Mouse (Mus musculus): ENCODE data around the gene Slc12a5. TPM values are rescaled to one million over a fixed set of nuclear protein-coding genes. Genes with fewer than 3 reads are reported as not detected.

Slc12a5 gene
- 1 to 10 TPM; 2.1 to 3.4 TPM for total RNA-seq (2023)

GRCm38 (mm10) chr2:164960716-164961441 lies at the start of gene Slc12a5:
Slc12a5 (plus strand) TSS chr2:164960802.

DNA sequence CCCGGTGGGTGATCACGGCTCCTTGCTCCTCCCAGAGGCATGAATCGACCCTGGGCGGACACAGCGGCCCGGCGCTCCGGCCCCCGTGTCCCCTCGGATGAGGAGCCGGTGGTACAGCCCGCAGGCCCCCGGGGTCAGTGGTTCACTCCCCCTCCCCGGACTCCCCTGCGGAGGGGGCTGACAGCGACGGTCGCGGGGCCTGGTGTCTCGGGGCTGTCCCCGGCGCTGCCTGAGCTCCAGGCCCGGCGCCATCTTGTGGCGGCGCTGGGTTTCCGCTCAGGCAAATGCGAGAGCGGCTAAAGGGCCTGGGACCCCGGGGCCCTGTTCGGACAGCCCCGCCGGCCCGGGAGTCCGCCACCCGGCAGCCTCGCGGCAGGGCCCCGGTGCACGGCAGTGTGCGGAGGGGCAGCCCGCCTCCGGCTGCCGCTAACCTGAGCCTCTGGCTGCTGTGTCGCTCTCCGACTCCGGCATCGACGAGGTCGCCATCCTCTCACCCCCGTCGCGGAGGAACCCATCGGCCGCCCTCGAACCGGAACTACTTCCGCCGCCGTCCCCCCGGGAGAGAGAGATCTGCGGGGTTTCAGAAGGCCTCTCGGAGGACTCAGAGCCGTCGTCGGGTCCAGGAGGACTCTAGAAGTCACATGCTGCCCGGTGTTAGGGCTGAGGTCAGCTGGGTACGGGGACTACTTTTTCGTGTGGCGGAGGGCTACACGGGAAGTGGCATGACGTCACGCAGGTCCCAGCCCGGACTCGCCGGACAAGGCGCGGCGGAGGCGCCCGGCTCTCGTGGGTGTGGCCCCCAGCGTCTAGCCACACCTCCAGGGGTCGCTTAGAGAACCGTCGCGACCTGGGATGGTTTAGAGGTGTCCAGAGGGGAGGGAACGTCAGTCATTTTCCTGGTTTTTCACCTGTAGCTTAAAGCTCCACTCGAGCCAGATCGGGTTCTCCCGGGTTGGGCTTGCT lies 49.2 kb upstream of the Slc12a5 start, which contains the start of gene Zfp335:
Zfp335 (minus strand) TSS at position 672 of the 963 bp plus-strand sequence.

GRCm38 (mm10) chr2:164940140-164940830 lies 20.3 kb upstream of the Slc12a5 start, which contains the start of gene Mmp9:
Mmp9 (plus strand) TSS chr2:164940780.

GRCm38 (mm10) chr2:165034131-165035057 lies 73.8 kb downstream of the Slc12a5 start, which contains the start of gene Ncoa5:
Ncoa5 (minus strand) TSS chr2:165034867.

Other genes starting within 250 kb of the Slc12a5 start
- gene Spint5, start 245.5 kb upstream of the Slc12a5 start, total RNA-seq (2023): not detected
- not detected for gene Wfdc3, start 214.9 kb upstream of the Slc12a5 start, total RNA-seq (2023)
- 10 to 100 TPM; 46.5 to 47.0 TPM for gene Dnttip1, start 214.8 kb upstream of the Slc12a5 start, total RNA-seq (2023)
- 1 to 10 TPM; 2.4 to 2.7 TPM for gene Ube2c, start 190.9 kb upstream of the Slc12a5 start, total RNA-seq (2023)
- gene Tnnc2, start 180.8 kb upstream of the Slc12a5 start, total RNA-seq (2023): not detected
- 1 to 10 TPM in 1 of 2 experiments, under 1 TPM in 1; 0.50 to 1.5 TPM for gene Snx21, start 175.0 kb upstream of the Slc12a5 start, total RNA-seq (2023)
- 10 to 100 TPM; 57.1 to 64.3 TPM for gene Acot8, start 155.9 kb upstream of the Slc12a5 start, total RNA-seq (2023)
- gene Zswim3, start 155.7 kb upstream of the Slc12a5 start, total RNA-seq (2023): 1 to 10 TPM; 3.7 to 6.0 TPM
- 10 to 100 TPM in 1 of 2 experiments, 1 to 10 TPM in 1; 7.7 to 12.2 TPM for gene Zswim1, start 138.1 kb upstream of the Slc12a5 start, total RNA-seq (2023)
- 1 to 10 TPM in 1 of 2 experiments, not detected in 1; 1.9 TPM for gene Spata25, start 132.3 kb upstream of the Slc12a5 start, total RNA-seq (2023)
- gene Ctsa, start 127.9 kb upstream of the Slc12a5 start, total RNA-seq (2023): 100 to 1,000 TPM; 217 to 222 TPM
- gene Neurl2, start 127.3 kb upstream of the Slc12a5 start, total RNA-seq (2023): 1 to 10 TPM; 7.0 to 7.9 TPM
- 1 to 10 TPM; 8.2 to 10.0 TPM for gene Pltp, start 103.1 kb upstream of the Slc12a5 start, total RNA-seq (2023)
- 100 to 1,000 TPM in 1 of 2 experiments, 10 to 100 TPM in 1; 93.2 to 104 TPM for gene Pcif1, start 81.5 kb upstream of the Slc12a5 start, total RNA-seq (2023)
- 10 to 100 TPM; 60.9 to 65.7 TPM for gene Zfp335, start 49.0 kb upstream of the Slc12a5 start, total RNA-seq (2023)
- gene Mmp9, start 20.0 kb upstream of the Slc12a5 start, total RNA-seq (2023): 1 to 10 TPM in 1 of 2 experiments, not detected in 1; 1.1 TPM
- gene Ncoa5, start 74.1 kb downstream of the Slc12a5 start, total RNA-seq (2023): 10 to 100 TPM; 53.3 to 58.1 TPM
- gene Cd40, start 94.8 kb downstream of the Slc12a5 start, total RNA-seq (2023): 100 to 1,000 TPM; 200 to 238 TPM
- not detected for gene 1700025C18Rik, start 129.9 kb downstream of the Slc12a5 start, total RNA-seq (2023)